ENCODE assay signal across 8 mouse cellular contexts in genomic region chr16:30599491-30600268, GRCm38 (mm10). TPM values are rescaled to one million over a fixed set of nuclear protein-coding genes. Genes with fewer than 3 reads are reported as not detected.
DNase-seq lines count a peak whose midpoint lies in the region; ATAC-seq and TF ChIP-seq lines count a peak whose summit lies in the region.

TSS of gene Fam43a (plus strand) at chr16:30599723.

- peak within 1 kb of the TSS; percentile 96 for H3K27ac ChIP-seq in bone marrow, adult 2 months (ENCODE audit: control insufficient read depth, insufficient read depth, low read depth, low read length, poor library complexity)
- peak within 1 kb of the TSS; percentile 65 for H3K27ac ChIP-seq in embryonic fibroblast, embryonic 13.5 days (ENCODE audit: insufficient read depth, low read length)
- H3K27ac ChIP-seq in heart, embryonic 12.5 days (ENCODE audit: poor library complexity, severe bottlenecking): peak within 1 kb of the TSS; percentile 80
- peak within 1 kb of the TSS; percentile 89 for H3K27ac ChIP-seq in kidney, postnatal 0 days
- peak within 1 kb of the TSS; percentile 50; the same call in 1 of the 2 replicates for H3K27ac ChIP-seq in liver, embryonic 13.5 days
- peak within 1 kb of the TSS; percentile 80 for H3K27ac ChIP-seq in stomach, embryonic 14.5 days (ENCODE audit: low read length)

- peak; percentile 92 to 93 for DNase-seq in B cell, adult 2 months
- peak; percentile 97 for DNase-seq in kidney, postnatal 0 days (ENCODE audit: low spot score)
- peak; percentile 47 for DNase-seq in liver, embryonic 13.5 days
- peak; percentile 82 to 90 for DNase-seq in natural killer cell, adult 2 months (ENCODE audit: low spot score in 2 of 2)

- under 1% methylated on average over 63 of the region's 63 CpGs for WGBS in bone marrow, adult 2 months
- under 1% methylated on average over 63 of the region's 63 CpGs for WGBS in heart, embryonic 12.5 days
- WGBS in kidney, postnatal 0 days: under 1% methylated on average over 63 of the region's 63 CpGs
- under 1% methylated on average over 55 of the region's 63 CpGs for WGBS in liver, embryonic 13.5 days (ENCODE audit: insufficient replicate concordance)
- under 1% methylated on average over 63 of the region's 63 CpGs for WGBS in stomach, embryonic 14.5 days

- H3K9me3 ChIP-seq in heart, embryonic 12.5 days (replicated peaks): no peaks in the 10 kb centered on the region
- no peaks in the 10 kb centered on the region for H3K9me3 ChIP-seq in kidney, postnatal 0 days (replicated peaks; ENCODE audit: low read length)
- no peaks in the 10 kb centered on the region for H3K9me3 ChIP-seq in liver, embryonic 13.5 days (replicated peaks)
- H3K9me3 ChIP-seq in stomach, embryonic 14.5 days (ENCODE audit: control insufficient read depth, low read depth, low read length): no peaks in the 10 kb centered on the region

- H3K4me1 ChIP-seq in bone marrow, adult 2 months (ENCODE audit: control insufficient read depth, insufficient read depth, low read length): peaks cover 10% of the 10 kb centered on the region
- peaks cover 15% of the 10 kb centered on the region for H3K4me1 ChIP-seq in embryonic fibroblast, embryonic 13.5 days (ENCODE audit: control insufficient read depth, insufficient read depth, low read length)
- peaks cover 37% of the 10 kb centered on the region for H3K4me1 ChIP-seq in heart, embryonic 12.5 days (replicated peaks)
- peaks cover 5% of the 10 kb centered on the region; the same call in 1 of the 2 replicates for H3K4me1 ChIP-seq in kidney, postnatal 0 days (replicated peaks; ENCODE audit: insufficient read depth, low read length)
- H3K4me1 ChIP-seq in liver, embryonic 13.5 days (replicated peaks): peaks cover 46% of the 10 kb centered on the region
- H3K4me1 ChIP-seq in stomach, embryonic 14.5 days (ENCODE audit: control insufficient read depth, insufficient read depth, low read length): peaks cover 30% of the 10 kb centered on the region

- peak; percentile 42; the same call in 1 of the 2 replicates for TF ChIP-seq CTCF in bone marrow, adult 2 months (IDR thresholded peaks at IDR 0.05; ENCODE audit: control insufficient read depth, insufficient read depth, low read length)
- TF ChIP-seq CTCF in embryonic fibroblast, embryonic 13.5 days (IDR thresholded peaks at IDR 0.05; ENCODE audit: borderline replicate concordance, insufficient read depth, low read length): 0 out of 2 replicates have a peak, but pooled peaks have one; percentile 49
- TF ChIP-seq CTCF in kidney, postnatal 0 days (IDR thresholded peaks at IDR 0.05; ENCODE audit: low read depth): peak; percentile 67

- no peaks in the 10 kb centered on the region for H3K36me3 ChIP-seq in heart, embryonic 12.5 days
- no peaks in the 10 kb centered on the region for H3K36me3 ChIP-seq in kidney, postnatal 0 days (ENCODE audit: insufficient read depth, low read length)
- no peaks in the 10 kb centered on the region for H3K36me3 ChIP-seq in liver, embryonic 13.5 days
- no peaks in the 10 kb centered on the region for H3K36me3 ChIP-seq in stomach, embryonic 14.5 days (ENCODE audit: control insufficient read depth, insufficient read depth, low read length)

- H3K4me3 ChIP-seq in bone marrow, adult 2 months (replicated peaks; ENCODE audit: control insufficient read depth, low read depth, low read length): peak within 1 kb of the TSS; percentile 85
- H3K4me3 ChIP-seq in embryonic fibroblast, embryonic 13.5 days (ENCODE audit: insufficient read depth, low read length): peak within 1 kb of the TSS; percentile 61
- peak within 1 kb of the TSS; percentile 82 for H3K4me3 ChIP-seq in heart, embryonic 12.5 days
- peak within 1 kb of the TSS; percentile 70 for H3K4me3 ChIP-seq in kidney, postnatal 0 days (replicated peaks; ENCODE audit: low read depth, low read length)
- H3K4me3 ChIP-seq in liver, embryonic 13.5 days (replicated peaks): peak within 1 kb of the TSS; percentile 64
- H3K4me3 ChIP-seq in stomach, embryonic 14.5 days (ENCODE audit: low read depth, low read length): peak within 1 kb of the TSS; percentile 65

- peaks cover 11% of the 10 kb centered on the region; the same call in 1 of the 2 replicates for H3K27me3 ChIP-seq in heart, embryonic 12.5 days (replicated peaks)
- H3K27me3 ChIP-seq in kidney, postnatal 0 days (ENCODE audit: insufficient read depth, low read length): no peaks in the 10 kb centered on the region
- peaks cover 66% of the 10 kb centered on the region for H3K27me3 ChIP-seq in liver, embryonic 13.5 days
- H3K27me3 ChIP-seq in stomach, embryonic 14.5 days (ENCODE audit: control insufficient read depth, insufficient read depth, low read length): no peaks in the 10 kb centered on the region

- peak; percentile 84 for ATAC-seq in heart, embryonic 12.5 days (ENCODE audit: insufficient number of reproducible peaks, low FRiP score)
- peak; percentile 76 for ATAC-seq in kidney, postnatal 0 days (replicated peaks; ENCODE audit: low FRiP score, low read depth)
- peak; percentile 70 for ATAC-seq in liver, embryonic 13.5 days (ENCODE audit: low read depth)
- peak; percentile 80 for ATAC-seq in stomach, embryonic 14.5 days (ENCODE audit: insufficient number of reproducible peaks, insufficient read depth, low FRiP score, low read depth)

- H3K9ac ChIP-seq in heart, embryonic 12.5 days: peak within 1 kb of the TSS; percentile 84
- peak within 1 kb of the TSS; percentile 76 for H3K9ac ChIP-seq in kidney, postnatal 0 days (ENCODE audit: low read depth, low read length)
- H3K9ac ChIP-seq in liver, embryonic 13.5 days: peak within 1 kb of the TSS; percentile 64
- H3K9ac ChIP-seq in stomach, embryonic 14.5 days (replicated peaks; ENCODE audit: low read depth, low read length): peak within 1 kb of the TSS; percentile 66

- peak; percentile 99 for TF ChIP-seq POLR2A in bone marrow, adult 2 months (IDR thresholded peaks at IDR 0.05; ENCODE audit: borderline replicate concordance, control insufficient read depth, low read depth, low read length)
- TF ChIP-seq POLR2A in embryonic fibroblast, embryonic 13.5 days (IDR thresholded peaks at IDR 0.05; ENCODE audit: low read depth, low read length): peak; percentile 100

- H3K4me2 ChIP-seq in heart, embryonic 12.5 days: peak within 1 kb of the TSS; percentile 94
- H3K4me2 ChIP-seq in kidney, postnatal 0 days (ENCODE audit: low read length): peak within 1 kb of the TSS; percentile 83
- H3K4me2 ChIP-seq in liver, embryonic 13.5 days: peak within 1 kb of the TSS; percentile 71
- H3K4me2 ChIP-seq in stomach, embryonic 14.5 days (replicated peaks; ENCODE audit: low read depth, low read length): peak within 1 kb of the TSS; percentile 95

RNA-seq across cellular contexts. Expression of gene Fam43a, which starts in this region (rescaled TPM):
- 8.8 and 16.3 TPM in 2 replicates for polyA plus RNA-seq in bone marrow, adult 2 months (2011; ENCODE audit: insufficient read depth, insufficient read length, low replicate concordance, missing spikeins)
- 19.4 and 19.5 TPM in 2 replicates for polyA plus RNA-seq in embryonic fibroblast, embryonic 13.5 days (2011; ENCODE audit: insufficient read length, low read depth, missing spikeins)
- polyA plus RNA-seq in heart, embryonic 12.5 days (2016; fragmentation: Nextera tagmentation; extraction: Ambion mirVana): 14.5 and 15.4 TPM in 2 replicates
- polyA plus RNA-seq in kidney, postnatal 0 days (2015; fragmentation: Nextera tagmentation; extraction: Ambion mirVana): 18.5 and 19.9 TPM in 2 replicates
- 5.0 and 5.9 TPM in 2 replicates for polyA plus RNA-seq in liver, embryonic 13.5 days (2015; fragmentation: Nextera tagmentation; extraction: Ambion mirVana)
- 9.7 and 11.3 TPM in 2 replicates for polyA plus RNA-seq in stomach, embryonic 14.5 days (2014; fragmentation: Nextera tagmentation; extraction: Ambion mirVana)

Comparison
In these comparisons a context has a peak if more than half of its experiments do, and no peak if none do; other contexts are left out.
1. Peak in every context shown above with its lines: DNase-seq, ATAC-seq, H3K4me3 ChIP-seq and H3K27ac ChIP-seq.
2. DNase-seq: peak in every context shown above with its lines; median percentile 97 in kidney, postnatal 0 days; 92 in B cell, adult 2 months; 86 in natural killer cell, adult 2 months; 47 in liver, embryonic 13.5 days.